Mouse (Mus musculus) activated CD4-positive, CD25-positive, alpha-beta regulatory T cell, adult 4 months (primary cell): ENCODE measurements around the gene Tap1. TPM values are rescaled to one million over a fixed set of nuclear protein-coding genes. Genes with fewer than 3 reads are reported as not detected.

ENCODE experiments used
- ATAC-seq: one replicate; pipeline ENCODE4 v1.8.0; 2017
- polyA plus RNA-seq, 2 experiments: library from polyadenylated mRNA; unstranded; fragments of 100-300 nt; shearing (Covaris generic); gene quantifications; one replicate each; pipeline ENCODE4 v1.2.1; 2017

The Tap1 gene
- polyA plus RNA-seq, 2 experiments from 2014 or later: 134 to 207 TPM

- no peak for ATAC-seq
Observed at GRCm38 (mm10) chr17:34179913-34180859, 7.2 kb upstream of the Tap1 start.

- ATAC-seq: no peak
Observed at GRCm38 (mm10) chr17:34183564-34184219, 3.7 kb upstream of the Tap1 start.

GRCm38 (mm10) chr17:34185526-34185925 is 1.8 kb upstream of the Tap1 start:
- no peak for ATAC-seq

- peak; percentile 43 for ATAC-seq
Observed at GRCm38 (mm10) chr17:34186885-34187260, 480 bp upstream of the Tap1 start.

- no peak for ATAC-seq
Observed at GRCm38 (mm10) chr17:34188010-34188409, 657 bp downstream of the Tap1 start.

GRCm38 (mm10) chr17:34188986-34189385 is 1.6 kb downstream of the Tap1 start:
- ATAC-seq: no peak

GRCm38 (mm10) chr17:34192852-34193251 is 5.5 kb downstream of the Tap1 start:
- no peak for ATAC-seq

- ATAC-seq: no peak
Observed at GRCm38 (mm10) chr17:34193468-34193867, 6.1 kb downstream of the Tap1 start.

GRCm38 (mm10) chr17:34194723-34195122 is 7.4 kb downstream of the Tap1 start:
- ATAC-seq: no peak

- peak; percentile 73 for ATAC-seq
Observed at GRCm38 (mm10) chr17:34196491-34196890, 9.1 kb downstream of the Tap1 start.

- peak; percentile 48 for ATAC-seq
Observed at GRCm38 (mm10) chr17:34196941-34197894, 9.9 kb downstream of the Tap1 start, which contains the start of gene Psmb8. Gene Psmb8, plus strand, starts transcription at chr17:34197721.

- peak; percentile 62 for ATAC-seq
Observed at GRCm38 (mm10) chr17:34197904-34198520, 10.7 kb downstream of the Tap1 start.

GRCm38 (mm10) chr17:34198521-34198912 is 11.2 kb downstream of the Tap1 start:
- no peak for ATAC-seq

- no peak for ATAC-seq
Observed at GRCm38 (mm10) chr17:34199050-34199619, 11.8 kb downstream of the Tap1 start.

GRCm38 (mm10) chr17:34200047-34200446 is 12.7 kb downstream of the Tap1 start:
- ATAC-seq: no peak

GRCm38 (mm10) chr17:34200772-34201505 is 13.6 kb downstream of the Tap1 start:
- ATAC-seq: no peak

- ATAC-seq: peak; percentile 9
Observed at GRCm38 (mm10) chr17:34201506-34202055, 14.2 kb downstream of the Tap1 start.

- ATAC-seq: no peak
Observed at GRCm38 (mm10) chr17:34202760-34203442, 15.5 kb downstream of the Tap1 start.

GRCm38 (mm10) chr17:34203444-34203843 is 16.1 kb downstream of the Tap1 start, which contains the start of gene Tap2:
Gene Tap2, plus strand, starts transcription at chr17:34203527.
- ATAC-seq: peak; percentile 13
